Mouse (Mus musculus) intestine, embryonic 14.5 days (tissue): ENCODE results near the gene Prdm16. TPM values are rescaled to one million over a fixed set of nuclear protein-coding genes. Genes with fewer than 3 reads are reported as not detected.

Source experiments
- ATAC-seq: fragments of 200-750 bp; cut with Nextera tagmentation; replicated peaks from 2 replicates; pipeline ENCODE4 v1.8.0; 2017; ENCODE audit warnings: low read depth, moderate number of reproducible peaks, moderate TSS enrichment, moderate library complexity; ENCODE audit not compliant: low FRiP score, low TSS enrichment
- DNase-seq: peaks from one replicate; pipeline ENCODE4 v3.0.0-alpha.2; 2018; ENCODE audit warnings: low spot score
- H3K27ac ChIP-seq: fragments of 300-500 bp; sonication (generic); 2 replicates; pipeline ENCODE4 v1.5.1; 2014; ENCODE audit warnings: low read depth, mild to moderate bottlenecking, control low read depth
- H3K27me3 ChIP-seq: fragments of 300-500 bp; sonication (generic); replicated peaks from 2 replicates; pipeline ENCODE4 v1.6.1; 2014; ENCODE audit warnings: low read length, control low read depth; ENCODE audit not compliant: control insufficient read depth, insufficient read depth
- H3K36me3 ChIP-seq: fragments of 300-500 bp; sonication (generic); 2 replicates; pipeline ENCODE4 v1.6.1; 2014; ENCODE audit warnings: low read length, control low read depth; ENCODE audit not compliant: control insufficient read depth, insufficient read depth
- H3K4me1 ChIP-seq: fragments of 300-500 bp; sonication (generic); replicated peaks from 2 replicates; pipeline ENCODE4 v1.6.1; 2014; ENCODE audit warnings: low read length, control low read depth, mixed read lengths; ENCODE audit not compliant: control insufficient read depth, insufficient read depth
- H3K4me2 ChIP-seq: fragments of 300-500 bp; sonication (generic); 2 replicates; pipeline ENCODE4 v1.6.1; 2014; ENCODE audit warnings: low read length
- H3K4me3 ChIP-seq: fragments of 300-500 bp; sonication (generic); 2 replicates; pipeline ENCODE4 v1.5.1; 2014; ENCODE audit warnings: low read depth, low read length, control low read depth, mixed read lengths
- H3K9ac ChIP-seq: fragments of 300-500 bp; sonication (generic); 2 replicates; pipeline ENCODE4 v1.6.1; 2014; ENCODE audit warnings: mild to moderate bottlenecking, low read length
- H3K9me3 ChIP-seq: fragments of 300-500 bp; sonication (generic); 2 replicates; pipeline ENCODE4 v1.6.1; 2016; ENCODE audit warnings: low read length, control low read depth; ENCODE audit not compliant: control insufficient read depth
- WGBS: fragments of 180-500 bp; shearing (Covaris S2); extraction: QIAGEN DNeasy Blood & Tissue Kit; methylation state at CpG from one replicate; pipeline ENCODE4 v1.1.7; 2014; 5-methylcytosine and 5-hydroxymethylcytosine counted together
- polyA plus RNA-seq: library from polyadenylated mRNA; unstranded; fragments of >200 nt; fragmentation: Nextera tagmentation; extraction: Ambion mirVana; gene quantifications from 2 replicates; pipeline ENCODE4 v1.2.1, GENCODE M21; 2014

The Prdm16 gene
- 14.2 and 19.7 TPM in 2 replicates for polyA plus RNA-seq

DNA sequence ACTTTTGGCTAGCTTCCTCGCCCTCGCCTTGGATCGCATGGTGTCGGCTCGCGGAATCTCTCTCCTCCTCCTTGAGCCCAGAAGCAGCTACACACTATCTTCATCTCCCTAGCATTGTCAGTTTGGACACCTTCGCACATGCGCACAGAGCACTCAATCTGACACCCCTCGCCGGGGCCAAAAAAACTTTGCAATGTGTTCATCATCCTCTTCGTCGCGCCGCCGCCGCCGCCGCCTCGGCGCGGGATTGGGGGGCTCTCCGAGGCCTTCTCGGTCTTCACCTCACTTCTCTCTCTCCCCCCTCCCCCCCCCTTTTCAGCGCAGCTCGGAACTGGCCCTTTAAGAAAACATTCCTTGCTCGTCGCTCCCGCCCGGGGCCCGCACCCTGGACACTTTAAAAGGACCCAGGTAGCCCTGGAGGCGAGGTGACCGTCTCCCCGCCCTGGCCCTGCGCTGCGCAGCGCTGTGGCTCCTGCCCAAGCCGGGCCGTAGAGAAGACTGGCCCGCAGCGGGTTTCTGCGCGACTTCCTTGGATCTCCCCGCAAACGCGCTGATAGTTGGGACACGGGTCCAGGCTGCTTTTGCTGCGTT, at the start of gene Prdm16:
Gene Prdm16, minus strand, starts transcription at position 153 of the 591 bp plus-strand sequence.
- peak; percentile 86 for DNase-seq
- WGBS = 1% methylated on average over 44 of the region's 47 CpGs
- Histone ChIP-seq H3K4me2 (peak within 1 kb of the TSS; percentile 87), H3K36me3 (no peaks in the 10 kb centered on the region), H3K9me3 (no peaks in the 10 kb centered on the region), H3K27me3 (peaks cover 86% of the 10 kb centered on the region), H3K4me1 (peaks cover 18% of the 10 kb centered on the region), H3K4me3 (peak within 1 kb of the TSS; percentile 58), H3K9ac (peak within 1 kb of the TSS; percentile 60), H3K27ac (peak within 1 kb of the TSS; percentile 73)
- peak; percentile 72 for ATAC-seq

DNA sequence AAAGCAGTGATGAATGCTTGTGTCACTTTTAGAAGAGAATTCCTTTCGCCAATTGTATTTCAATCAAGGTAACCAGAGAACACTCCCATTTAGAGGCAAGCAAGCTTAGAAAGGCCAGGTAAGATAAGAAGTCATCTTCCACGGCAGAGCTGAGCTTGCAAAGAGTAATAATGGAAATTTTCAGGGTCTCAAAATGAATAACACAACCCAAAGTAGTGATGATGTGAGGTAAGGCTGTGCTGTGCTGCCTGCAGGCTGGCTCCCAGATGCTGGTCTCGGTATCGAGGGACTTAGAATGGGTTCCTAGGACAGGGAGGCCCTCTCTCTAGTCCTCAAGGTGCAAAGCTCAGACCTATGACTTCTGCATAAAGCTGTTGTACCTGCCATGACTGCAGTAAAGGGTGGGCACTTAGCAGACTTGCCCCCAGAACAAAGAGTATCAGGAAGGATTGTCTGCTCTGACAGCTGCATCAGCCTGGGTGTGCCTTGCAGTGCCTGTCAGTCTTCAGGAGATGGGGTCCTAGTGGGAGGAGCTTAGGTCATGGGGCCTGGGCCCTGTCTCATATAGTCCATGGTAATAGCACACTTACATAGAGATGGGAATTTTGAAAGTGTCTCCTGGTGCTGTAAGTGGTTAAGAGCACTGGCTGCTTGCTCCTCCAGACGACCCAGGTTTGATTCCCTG, 46.5 kb upstream of the Prdm16 start:
- Histone ChIP-seq H3K27me3 (0 out of 2 replicates have a peak, but pooled peaks cover 3% of the 10 kb centered on the region), H3K4me2 (no peak overlapping the region), H3K4me3 (no peak overlapping the region), H3K9me3 (no peaks in the 10 kb centered on the region), H3K9ac (no peak overlapping the region), H3K36me3 (no peaks in the 10 kb centered on the region), H3K4me1 (no peaks in the 10 kb centered on the region), H3K27ac (no peak overlapping the region)
- ATAC-seq (no peak), DNase-seq (no peak)
- 76% methylated on average over 5 of the region's 5 CpGs for WGBS

DNA sequence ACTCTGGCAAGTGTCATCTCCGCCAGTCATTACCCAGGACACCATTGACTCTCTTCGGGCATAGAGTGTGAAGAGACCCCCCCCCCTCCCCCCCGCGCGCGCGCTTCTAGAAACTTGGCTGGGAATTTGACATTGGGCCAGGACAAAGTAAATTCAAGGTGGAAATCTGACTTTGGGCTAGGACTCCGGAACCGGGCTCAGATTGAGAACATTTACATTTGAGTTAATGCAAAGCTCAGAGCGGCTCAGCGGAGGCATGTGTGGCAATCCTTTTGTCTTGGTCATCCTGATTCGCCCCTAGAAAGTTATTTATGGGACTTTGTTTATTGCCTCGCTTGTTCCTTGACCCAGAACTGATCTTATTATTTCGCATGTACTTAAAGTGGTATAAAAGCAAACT, 45.6 kb upstream of the Prdm16 start:
- Histone ChIP-seq H3K4me2 (no peak overlapping the region), H3K27ac (no peak overlapping the region), H3K36me3 (no peaks in the 10 kb centered on the region), H3K27me3 (no peaks in the 10 kb centered on the region), H3K9me3 (no peaks in the 10 kb centered on the region), H3K4me1 (no peaks in the 10 kb centered on the region), H3K4me3 (no peak overlapping the region), H3K9ac (no peak overlapping the region)
- DNase-seq (no peak), ATAC-seq (no peak)
- WGBS = 48% methylated on average over 14 of the region's 14 CpGs

DNA sequence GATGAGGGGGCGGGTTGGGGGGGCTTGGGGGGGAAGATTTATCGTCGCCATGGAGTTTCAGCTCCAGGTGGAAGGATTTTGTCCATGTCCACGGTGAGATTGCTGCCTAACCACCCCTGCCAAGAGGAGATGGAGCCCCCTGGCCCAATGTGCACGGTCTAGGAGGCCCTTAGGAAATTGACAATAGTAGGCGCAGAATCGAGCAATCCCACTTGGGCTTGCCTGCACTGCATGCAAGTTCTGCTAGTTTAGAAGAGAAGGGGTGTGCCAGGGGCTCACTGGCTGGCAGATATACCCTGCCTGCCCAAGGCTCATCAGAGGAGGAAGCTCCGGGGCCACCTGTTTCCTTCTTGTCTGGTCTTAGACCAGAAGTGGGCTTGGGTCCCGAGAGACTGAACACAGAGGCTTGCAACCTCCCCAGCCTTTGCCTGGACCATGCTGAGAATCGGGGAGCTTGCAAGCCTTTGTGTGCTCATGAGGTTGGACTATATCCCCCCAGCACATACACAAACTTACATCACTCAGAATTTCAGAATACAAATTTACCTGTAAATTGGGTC, 38.8 kb upstream of the Prdm16 start:
- Histone ChIP-seq H3K9me3 (no peaks in the 10 kb centered on the region), H3K4me1 (no peaks in the 10 kb centered on the region), H3K36me3 (no peaks in the 10 kb centered on the region), H3K27me3 (0 out of 2 replicates have a peak, but pooled peaks cover 11% of the 10 kb centered on the region), H3K4me3 (no peak overlapping the region), H3K4me2 (no peak overlapping the region), H3K27ac (no peak overlapping the region), H3K9ac (no peak overlapping the region)
- no peak for DNase-seq
- WGBS = 65% methylated on average over 10 of the region's 10 CpGs
- ATAC-seq = no peak

DNA sequence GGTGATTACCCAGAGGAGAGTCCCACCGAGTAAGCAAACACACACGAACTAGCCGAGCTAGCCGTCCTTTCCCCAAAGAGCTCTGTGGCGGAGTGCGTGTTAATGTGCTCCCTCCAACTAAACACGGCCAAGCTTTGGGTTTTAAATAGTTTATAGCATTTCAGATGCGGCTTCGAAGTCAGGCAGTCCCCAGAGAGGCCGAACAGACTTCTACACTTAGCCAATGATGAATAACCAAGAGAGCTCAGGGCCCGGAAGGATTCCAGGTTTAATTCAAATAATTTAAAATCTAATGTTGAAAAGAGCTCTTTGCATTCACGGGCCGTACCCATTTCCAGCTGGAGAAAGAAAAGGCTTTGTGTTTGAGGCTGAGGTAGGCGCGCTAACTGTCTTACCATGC, 38.3 kb upstream of the Prdm16 start:
- ATAC-seq (no peak), DNase-seq (no peak)
- H3K4me1 ChIP-seq = no peaks in the 10 kb centered on the region
- 33% methylated on average over 15 of the region's 15 CpGs for WGBS
- H3K4me2 ChIP-seq = peak overlapping the region; percentile 18; the same call in 1 of the 2 replicates
- no peak overlapping the region for H3K4me3 ChIP-seq
- H3K27ac ChIP-seq = no peak overlapping the region
- H3K9ac ChIP-seq = no peak overlapping the region
- H3K36me3 ChIP-seq = no peaks in the 10 kb centered on the region
- H3K27me3 ChIP-seq = 0 out of 2 replicates have a peak, but pooled peaks cover 11% of the 10 kb centered on the region
- no peaks in the 10 kb centered on the region for H3K9me3 ChIP-seq

DNA sequence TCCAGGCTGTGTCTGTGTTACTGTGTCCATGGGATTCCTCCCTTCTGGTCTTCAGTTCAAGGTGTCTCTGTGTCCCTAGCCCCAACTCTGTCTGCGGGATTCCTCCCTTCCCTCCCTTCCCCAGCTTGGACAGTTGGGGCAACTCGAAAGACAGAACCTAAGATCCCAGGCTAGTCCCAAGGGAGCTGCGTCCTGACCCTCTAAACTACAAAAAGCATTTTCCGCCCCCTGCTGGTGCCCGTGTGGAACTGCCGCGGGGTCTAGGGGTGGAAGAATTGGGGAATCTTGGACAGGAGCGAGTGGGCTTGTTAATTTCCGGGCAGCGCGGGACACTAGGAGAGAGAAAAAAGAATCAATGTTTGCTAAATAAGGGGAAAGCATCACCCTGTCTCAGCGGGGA, 37.9 kb upstream of the Prdm16 start:
- H3K27ac ChIP-seq = no peak overlapping the region
- 0 out of 2 replicates have a peak, but pooled peaks cover 11% of the 10 kb centered on the region for H3K27me3 ChIP-seq
- peak overlapping the region; percentile 18; the same call in 1 of the 2 replicates for H3K4me2 ChIP-seq
- no peak for ATAC-seq
- H3K36me3 ChIP-seq = no peaks in the 10 kb centered on the region
- H3K4me3 ChIP-seq = no peak overlapping the region
- H3K4me1 ChIP-seq = no peaks in the 10 kb centered on the region
- no peak overlapping the region for H3K9ac ChIP-seq
- peak; percentile 88 for DNase-seq
- WGBS = 5% methylated on average over 12 of the region's 12 CpGs
- H3K9me3 ChIP-seq = no peaks in the 10 kb centered on the region

DNA sequence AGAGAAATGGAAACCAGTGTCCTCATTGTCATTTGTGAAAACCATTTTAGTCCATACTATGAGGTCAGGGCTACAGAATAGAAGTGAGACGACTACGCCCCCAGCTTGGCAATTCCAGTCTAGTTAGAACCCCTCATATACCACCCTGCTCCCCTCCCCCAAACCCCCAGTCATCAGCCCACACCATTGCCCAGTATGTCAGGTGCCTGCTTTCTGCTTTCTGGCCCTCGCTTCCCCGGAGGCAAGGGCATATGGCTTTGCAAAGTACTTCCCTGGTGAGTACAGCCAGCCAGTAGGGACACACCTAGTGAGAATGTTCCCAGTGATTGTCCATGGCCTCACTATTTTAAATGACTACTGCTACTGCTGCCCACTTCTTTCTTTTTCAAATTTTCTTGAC, 37.3 kb upstream of the Prdm16 start:
- no peak overlapping the region for H3K9ac ChIP-seq
- WGBS = 74% methylated on average over 4 of the region's 4 CpGs
- 0 out of 2 replicates have a peak, but pooled peaks cover 11% of the 10 kb centered on the region for H3K27me3 ChIP-seq
- ATAC-seq = no peak
- no peaks in the 10 kb centered on the region for H3K4me1 ChIP-seq
- no peak overlapping the region for H3K4me3 ChIP-seq
- no peak for DNase-seq
- no peak overlapping the region for H3K27ac ChIP-seq
- no peaks in the 10 kb centered on the region for H3K36me3 ChIP-seq
- no peak overlapping the region for H3K4me2 ChIP-seq
- no peaks in the 10 kb centered on the region for H3K9me3 ChIP-seq

DNA sequence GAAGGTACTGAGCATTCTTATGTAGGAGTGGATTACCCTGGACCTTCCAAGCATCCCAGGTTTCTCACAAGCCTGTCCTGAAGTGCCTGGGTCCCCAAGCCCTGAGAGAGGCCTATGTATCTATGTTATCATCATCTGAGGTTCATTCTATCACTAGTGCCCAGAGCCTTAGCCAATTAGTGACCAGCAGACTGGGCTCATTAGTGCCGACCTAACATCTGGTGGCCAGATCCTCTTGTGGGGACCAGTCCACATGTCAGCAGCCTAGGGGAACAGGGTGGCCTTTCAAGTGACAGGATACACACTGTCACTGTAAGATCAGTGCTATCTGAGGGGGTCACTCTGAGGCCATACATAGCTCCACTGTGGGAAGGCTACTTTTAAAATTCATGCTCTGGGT, 35.4 kb upstream of the Prdm16 start:
- DNase-seq (no peak), ATAC-seq (no peak)
- Histone ChIP-seq H3K4me3 (no peak overlapping the region), H3K27ac (no peak overlapping the region), H3K36me3 (no peaks in the 10 kb centered on the region), H3K4me2 (no peak overlapping the region), H3K4me1 (no peaks in the 10 kb centered on the region), H3K9ac (no peak overlapping the region), H3K9me3 (no peaks in the 10 kb centered on the region), H3K27me3 (0 out of 2 replicates have a peak, but pooled peaks cover 11% of the 10 kb centered on the region)
- WGBS = 53% methylated on average over 1 of the region's 1 CpGs
